Mouse (Mus musculus) Patski (cell line): ENCODE measurements around the gene Dclk2. TPM values are rescaled to one million over a fixed set of nuclear protein-coding genes. Genes with fewer than 3 reads are reported as not detected.

ENCODE experiments used
- ATAC-seq: fragments of 100-300 bp; one replicate; pipeline ENCODE4 v1.8.0; 2021
- CTCF ChIA-PET: fragments of 350-600 bp; sonication (Branson Sonifier 250); formaldehyde crosslinking; loops from one replicate; lab custom pipeline; 2022; ENCODE audit warnings: inconsistent platforms; lab: Charles Lee
- POLR2A ChIA-PET: fragments of 350-600 bp; sonication (Branson Sonifier 250); formaldehyde crosslinking; loops from one replicate; lab custom pipeline; 2022; ENCODE audit warnings: antibody characterized with exemption, inconsistent platforms; lab: Charles Lee
- DNase-seq: peaks from one replicate; pipeline ENCODE4 v3.0.0-alpha.2; 2011; ENCODE audit warnings: low read depth, low spot score
- H3K27me3 ChIP-seq: fragments of 371-371 bp; one replicate; pipeline ENCODE4 v1.5.1; 2021
- CTCF ChIP-seq: fragments of 100-300 bp; IDR thresholded peaks from one replicate; pipeline ENCODE4 v1.5.1; 2021
- in situ Hi-C: fragments of 300-500 bp; cut with MboI; formaldehyde crosslinking; loops from 3 replicates; pipeline ENCODE4 v1.11.1; 2018; ENCODE audit warnings: low pct_unique_long_range_greater_than_20kb, mixed read lengths
- polyA plus RNA-seq: library from polyadenylated mRNA; unstranded; gene quantifications from one replicate; pipeline ENCODE4 v1.2.3, GENCODE M21; 2021

Gene Dclk2
- polyA plus RNA-seq, 1 experiment from 2014 or later = 21.2 TPM

DNA sequence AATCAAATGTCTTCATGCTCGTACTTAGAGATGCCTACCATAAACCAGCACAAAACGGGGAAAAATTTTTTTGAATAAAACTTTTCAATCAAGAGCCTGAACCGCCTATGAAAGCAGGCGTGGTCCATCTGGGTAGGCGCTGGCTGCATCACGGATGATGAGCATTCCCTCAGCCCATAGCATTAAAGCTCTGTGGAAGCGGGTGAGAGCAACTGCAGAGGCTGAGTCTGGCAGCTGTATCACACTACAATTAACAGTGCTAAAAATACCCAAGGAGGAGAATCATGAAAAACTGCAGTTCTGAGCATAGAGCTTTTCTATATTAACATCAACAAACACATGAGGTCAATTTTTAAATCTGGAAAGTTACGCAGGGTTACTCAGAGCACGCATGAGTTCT lies 23.6 kb downstream of the Dclk2 start:
- no peak for TF ChIP-seq CTCF
- ChIA-PET POLR2A (no interaction called here), CTCF (interaction anchor here (0.8 to 2.0 kb wide), 5 partner anchors 9 to 53 kb away, joined by 3 to 4 read pairs (median 3); no protein-coding TSS in a partner anchor)
- in situ Hi-C loops = no loop called here
- H3K27me3 ChIP-seq = no peaks in the 10 kb centered on the region
- ATAC-seq (no peak), DNase-seq (no peak)

DNA sequence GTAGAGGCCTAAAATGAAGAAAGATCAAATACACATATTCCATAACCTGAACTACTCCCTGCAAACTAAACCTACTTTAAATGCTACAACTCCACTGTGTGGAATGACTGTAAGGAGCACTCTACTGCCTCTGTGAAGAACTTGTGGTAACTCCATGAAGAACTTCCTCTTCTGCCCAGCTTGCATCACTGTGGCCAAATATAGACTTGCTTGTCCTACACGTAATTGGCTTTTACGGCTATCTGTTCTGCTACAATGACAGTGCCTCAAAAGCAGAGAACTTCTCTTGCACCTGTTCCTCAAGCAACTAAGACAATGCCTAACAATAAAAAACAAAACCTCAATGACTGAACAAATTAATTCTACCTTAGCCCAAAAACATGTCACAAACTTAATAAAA lies 26.2 kb downstream of the Dclk2 start:
- DNase-seq = no peak
- ChIA-PET POLR2A (no interaction called here), CTCF (no interaction called here)
- ATAC-seq = no peak
- in situ Hi-C loops = no loop called here
- TF ChIP-seq CTCF = no peak
- no peaks in the 10 kb centered on the region for H3K27me3 ChIP-seq

DNA sequence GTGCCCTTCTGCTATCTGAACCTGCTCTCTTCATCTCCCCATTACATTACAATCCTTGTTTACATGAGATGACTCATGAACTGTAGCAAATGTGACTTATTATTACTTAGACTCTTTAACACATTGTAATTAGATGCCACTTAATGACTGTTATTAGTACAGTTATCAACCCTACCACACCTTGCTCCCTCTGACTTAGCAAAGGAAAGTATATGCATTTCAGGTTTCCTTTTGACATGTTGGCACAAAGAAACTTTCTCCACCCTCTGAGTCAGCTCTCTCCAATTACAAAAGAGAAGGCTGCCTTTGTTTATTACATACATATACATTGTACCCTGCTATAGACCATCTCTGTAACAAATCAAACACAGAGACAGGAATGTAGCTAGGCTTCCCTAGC lies 33.1 kb downstream of the Dclk2 start:
- in situ Hi-C loops = no loop called here
- DNase-seq (no peak), ATAC-seq (no peak)
- CTCF ChIA-PET = interaction anchor here (1.0 to 1.9 kb wide), 3 partner anchors 11 to 126 kb away, joined by 3 to 4 read pairs (median 3); no protein-coding TSS in a partner anchor
- POLR2A ChIA-PET = interaction anchor here (0.7 kb wide), 1 partner anchor 186 kb away, joined by 3 read pairs; no protein-coding TSS in a partner anchor
- TF ChIP-seq CTCF = no peak
- no peaks in the 10 kb centered on the region for H3K27me3 ChIP-seq

DNA sequence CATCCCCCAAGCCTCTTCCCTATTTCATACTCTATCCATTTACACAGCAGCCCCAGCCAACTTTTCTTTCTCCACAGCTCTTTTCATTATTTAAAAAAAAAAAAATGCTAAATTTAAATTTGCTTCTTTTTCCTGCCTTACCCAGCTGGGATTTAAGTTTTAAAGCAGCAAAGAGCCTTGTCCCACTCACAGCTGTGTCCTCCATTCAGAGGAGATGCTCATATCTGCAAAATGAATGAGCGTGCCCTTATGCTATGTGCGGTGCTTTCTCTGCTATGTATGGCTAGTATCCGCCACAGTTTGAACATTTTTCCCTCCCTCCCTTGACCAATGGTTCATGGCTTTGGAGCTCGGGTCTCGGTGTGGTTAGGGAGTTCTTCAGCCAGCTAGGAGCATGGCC lies 35.5 kb downstream of the Dclk2 start:
- DNase-seq = no peak
- no peak for TF ChIP-seq CTCF
- ATAC-seq = no peak
- CTCF ChIA-PET = interaction anchor here (1.4 kb wide), 1 partner anchor 9 kb away, joined by 5 read pairs; no protein-coding TSS in a partner anchor
- POLR2A ChIA-PET = no interaction called here
- H3K27me3 ChIP-seq = no peaks in the 10 kb centered on the region
- in situ Hi-C loops = no loop called here

DNA sequence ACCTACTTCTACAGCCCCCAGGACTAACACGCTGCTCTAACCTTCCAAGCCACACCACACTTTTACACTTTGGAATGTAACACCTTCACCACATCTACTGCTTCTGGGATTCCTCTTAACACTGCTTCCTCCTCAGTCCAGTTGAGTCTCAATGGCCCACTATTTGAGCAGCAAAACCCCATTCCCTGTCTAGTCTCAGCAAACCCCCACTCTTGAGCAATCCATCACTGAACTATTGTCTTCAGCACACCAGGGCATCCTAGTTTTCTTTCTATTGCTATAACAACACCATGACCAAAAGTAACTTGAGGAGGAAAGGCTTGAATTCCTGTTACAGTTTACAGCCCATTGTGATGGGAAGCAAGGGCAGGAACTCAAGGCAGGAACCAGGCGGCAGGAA lies 36.2 kb downstream of the Dclk2 start:
- TF ChIP-seq CTCF = no peak
- in situ Hi-C loops = no loop called here
- ChIA-PET POLR2A (no interaction called here), CTCF (no interaction called here)
- DNase-seq (no peak), ATAC-seq (no peak)
- no peaks in the 10 kb centered on the region for H3K27me3 ChIP-seq

DNA sequence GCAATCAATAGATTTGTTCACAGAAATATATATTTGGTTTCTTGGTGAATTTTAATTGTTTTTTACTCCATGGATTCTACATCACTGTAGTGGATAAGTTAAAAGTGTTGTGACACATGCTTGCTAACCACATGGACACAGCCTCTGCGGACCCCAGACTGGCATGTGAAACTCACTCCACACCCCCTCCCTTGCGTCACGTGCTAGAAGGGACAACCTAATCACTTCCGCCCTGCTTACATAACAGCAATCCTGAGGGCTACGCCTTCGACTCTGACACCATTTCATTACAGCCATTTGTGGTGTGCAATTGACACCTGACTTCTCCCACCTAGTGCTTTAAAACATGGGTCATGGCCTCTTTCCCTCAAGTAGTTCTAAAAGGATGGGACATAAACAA lies 36.7 kb downstream of the Dclk2 start:
- in situ Hi-C loops = no loop called here
- no peak for TF ChIP-seq CTCF
- no peak for ATAC-seq
- no peaks in the 10 kb centered on the region for H3K27me3 ChIP-seq
- CTCF ChIA-PET = no interaction called here
- POLR2A ChIA-PET = no interaction called here
- DNase-seq = no peak

DNA sequence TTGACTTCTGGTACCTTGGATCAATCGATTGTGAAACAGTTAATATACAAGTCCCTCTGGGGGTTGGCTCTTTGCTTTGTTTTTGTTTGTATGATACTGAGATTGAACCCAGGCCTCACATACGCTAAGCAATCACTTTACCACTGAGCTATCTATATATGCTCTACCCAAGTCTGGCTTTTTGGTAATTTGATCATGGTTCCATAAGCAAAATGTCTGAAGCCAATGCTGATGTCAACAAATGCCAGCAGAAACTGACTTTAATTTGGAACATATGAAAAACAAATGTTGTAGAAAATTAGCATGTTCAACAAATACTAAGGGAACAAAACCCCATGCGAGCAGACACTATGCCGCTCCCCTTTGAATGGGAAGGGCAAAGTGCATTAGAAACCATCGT lies 44.7 kb downstream of the Dclk2 start:
- CTCF ChIA-PET = interaction anchor here (0.9 to 1.7 kb wide), 3 partner anchors 10 to 16 kb away, joined by 3 read pairs; no protein-coding TSS in a partner anchor
- POLR2A ChIA-PET = no interaction called here
- in situ Hi-C loops = no loop called here
- ATAC-seq = no peak
- TF ChIP-seq CTCF = no peak
- H3K27me3 ChIP-seq = no peaks in the 10 kb centered on the region
- no peak for DNase-seq

DNA sequence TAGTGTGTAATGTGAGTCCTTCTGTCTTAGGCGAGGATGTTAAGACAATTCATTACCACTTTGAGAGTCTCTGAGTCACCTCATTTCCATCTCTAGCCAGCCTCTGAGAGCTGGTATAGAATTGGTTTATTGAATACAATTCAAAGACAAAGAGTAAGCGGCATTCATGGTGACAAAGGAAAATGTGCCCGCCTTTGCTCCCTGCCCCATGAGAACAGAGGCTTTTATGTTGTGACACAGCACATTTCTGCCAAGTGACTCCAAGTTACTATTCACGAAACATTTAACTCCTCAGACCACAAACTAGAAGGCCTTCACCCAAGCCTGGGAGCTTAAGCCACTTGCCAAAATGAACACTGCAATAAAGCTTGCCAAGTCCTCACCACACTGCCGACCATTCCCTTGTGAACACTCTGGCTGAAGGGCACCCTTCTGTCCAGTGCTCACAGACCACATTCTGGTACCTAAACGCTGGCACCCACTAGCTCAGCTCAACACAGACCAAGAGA lies 47.5 kb downstream of the Dclk2 start:
- DNase-seq = peak; percentile 42
- no peaks in the 10 kb centered on the region for H3K27me3 ChIP-seq
- ChIA-PET POLR2A (interaction anchor here (0.7 to 0.9 kb wide), 2 partner anchors 15 to 26 kb away, joined by 3 read pairs; no protein-coding TSS in a partner anchor), CTCF (interaction anchor here (1.0 to 1.4 kb wide), 3 partner anchors 9 to 24 kb away, joined by 3 read pairs; no protein-coding TSS in a partner anchor)
- in situ Hi-C loops = no loop called here
- no peak for TF ChIP-seq CTCF
- peak; percentile 28 for ATAC-seq

DNA sequence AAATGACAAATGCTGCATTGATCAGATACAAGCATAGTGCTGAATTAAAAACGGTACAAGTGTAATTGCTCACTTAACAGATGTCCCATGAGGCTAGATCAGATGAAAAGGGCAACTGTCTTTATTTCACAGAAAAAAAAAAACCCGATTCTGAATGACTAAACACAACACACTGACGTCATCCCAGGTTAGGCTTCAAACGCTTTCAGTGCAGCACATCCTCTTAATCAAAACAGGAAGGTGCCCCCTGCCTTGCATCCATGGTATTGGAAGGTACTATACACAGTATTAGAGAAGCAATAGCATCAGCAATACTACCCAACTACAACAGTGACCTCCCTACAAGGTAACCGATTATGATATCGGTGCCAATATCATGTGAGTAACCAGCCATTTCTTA lies 49.7 kb downstream of the Dclk2 start:
- DNase-seq = no peak
- no peaks in the 10 kb centered on the region for H3K27me3 ChIP-seq
- in situ Hi-C loops = no loop called here
- no peak for ATAC-seq
- ChIA-PET POLR2A (no interaction called here), CTCF (no interaction called here)
- TF ChIP-seq CTCF = no peak

DNA sequence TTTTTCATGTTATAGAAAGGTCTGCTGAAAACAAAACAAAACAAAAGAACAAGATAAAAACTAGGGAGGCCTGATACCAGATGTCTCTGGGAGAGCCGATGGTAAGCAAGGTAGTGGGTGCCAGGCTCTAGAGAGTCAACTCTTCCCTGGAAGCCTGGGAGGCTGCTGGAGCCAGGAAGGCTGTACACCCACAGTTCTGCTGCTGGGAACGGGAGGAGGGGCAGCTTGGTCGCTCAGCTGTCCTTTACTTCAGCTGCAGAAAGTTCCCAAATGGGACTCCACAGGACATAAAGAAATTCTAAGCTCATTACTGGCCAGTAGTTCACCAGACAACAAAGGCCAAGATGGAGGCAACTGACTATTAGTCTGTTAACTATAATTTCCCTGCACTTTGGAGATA lies 50.2 kb downstream of the Dclk2 start:
- H3K27me3 ChIP-seq = no peaks in the 10 kb centered on the region
- CTCF ChIA-PET = interaction anchor here (1.0 to 1.6 kb wide), 2 partner anchors 10 to 39 kb away, joined by 3 to 4 read pairs; no protein-coding TSS in a partner anchor
- DNase-seq (no peak), ATAC-seq (no peak)
- TF ChIP-seq CTCF = no peak
- in situ Hi-C loops = no loop called here
- POLR2A ChIA-PET = interaction anchor here (1.0 kb wide), 1 partner anchor 34 kb away, joined by 3 read pairs; no protein-coding TSS in a partner anchor

DNA sequence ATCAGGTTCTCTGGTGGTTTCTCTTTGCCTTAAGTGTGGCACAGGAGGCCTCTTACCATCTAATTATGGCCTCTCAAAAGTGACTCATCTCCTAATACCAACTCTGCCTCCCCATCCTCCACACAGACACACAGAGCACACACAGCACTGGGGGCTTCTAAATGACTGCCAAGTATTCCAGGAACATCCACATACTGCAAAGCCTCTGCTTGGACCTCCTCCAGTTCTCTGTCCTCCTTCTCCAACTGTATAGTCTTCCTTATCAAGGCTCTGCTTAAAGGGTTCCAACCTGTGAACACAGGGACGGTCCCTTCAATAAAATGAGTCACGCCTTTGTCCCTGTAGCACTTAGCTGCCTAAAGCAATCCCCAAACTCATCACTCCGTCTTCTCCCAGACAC lies 51.9 kb downstream of the Dclk2 start:
- TF ChIP-seq CTCF = no peak
- in situ Hi-C loops = no loop called here
- DNase-seq (no peak), ATAC-seq (no peak)
- CTCF ChIA-PET = interaction anchor here (1.1 kb wide), 1 partner anchor 21 kb away, joined by 3 read pairs; no protein-coding TSS in a partner anchor
- POLR2A ChIA-PET = no interaction called here
- H3K27me3 ChIP-seq = no peaks in the 10 kb centered on the region
